Comparison of ENCODE assay signal across 7 mouse cellular contexts in the genomic region with DNA sequence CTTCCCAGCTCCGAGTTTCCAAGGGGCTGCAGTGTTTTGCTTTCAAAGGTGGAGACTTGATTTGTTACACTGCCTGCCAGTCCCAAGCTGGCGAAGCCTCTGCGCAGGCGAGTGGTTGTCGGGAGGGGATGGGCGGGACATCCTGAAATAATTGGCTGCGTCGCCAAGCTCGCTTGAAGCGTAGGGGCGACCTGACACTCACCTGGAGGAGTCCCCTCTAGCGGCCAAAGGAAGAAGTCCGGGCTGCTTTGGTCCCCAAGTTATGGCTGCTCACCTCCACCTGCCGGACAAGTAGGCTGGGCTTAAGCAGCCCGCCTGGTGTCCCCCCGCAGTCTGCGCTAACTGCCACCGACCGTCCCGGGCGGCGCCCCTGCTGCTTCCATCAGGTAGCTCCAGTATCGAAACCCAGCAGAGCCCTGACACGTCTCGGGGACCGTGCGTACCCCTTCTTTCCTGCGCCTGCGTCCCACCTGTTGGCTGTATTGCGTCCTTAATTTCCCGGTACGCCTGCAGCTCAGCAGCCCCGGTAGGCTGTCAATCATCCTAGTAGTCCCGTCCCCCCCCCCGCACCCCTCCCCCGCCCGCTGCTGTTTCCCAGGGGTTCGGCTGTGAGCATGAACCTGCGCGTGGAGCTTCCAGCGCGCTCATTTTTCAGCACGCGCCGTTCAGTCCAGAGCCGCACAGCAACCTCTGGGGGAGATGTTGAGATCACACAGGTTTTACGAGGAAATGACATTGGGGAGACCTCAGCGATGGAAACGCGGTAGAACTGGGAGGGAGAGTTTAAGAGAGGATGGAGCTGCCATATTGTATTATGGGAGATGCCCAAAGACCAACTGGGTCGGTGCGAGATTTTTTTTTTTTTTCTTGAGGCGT. TPM values are rescaled to one million over a fixed set of nuclear protein-coding genes. Genes with fewer than 3 reads are reported as not detected.
A peak's percentile ranks its signal among the peaks of the same experiment; 100 is the strongest.
DNase-seq lines count a peak whose midpoint lies in the region; ATAC-seq and TF ChIP-seq lines count a peak whose summit lies in the region.

A gene (plus strand): TSS at position 270 of the 876 bp plus-strand sequence.
A gene (minus strand): TSS at position 518 of the 876 bp plus-strand sequence.

- WGBS in intestine, embryonic 16.5 days = under 1% methylated on average over 53 of the region's 53 CpGs
- under 1% methylated on average over 53 of the region's 53 CpGs for WGBS in midbrain, embryonic 11.5 days
- under 1% methylated on average over 53 of the region's 53 CpGs for WGBS in small intestine, adult 2 months

- peak; percentile 99 for ATAC-seq in intestine, embryonic 16.5 days
- peak; percentile 93 for ATAC-seq in midbrain, embryonic 11.5 days (ENCODE audit: low FRiP score)

- TF ChIP-seq CTCF in small intestine, adult 2 months (IDR thresholded peaks at IDR 0.05; ENCODE audit: extremely low read depth, insufficient read length, insufficient replicate concordance, low read depth, low read length) = peak; percentile 77

- H3K9ac ChIP-seq in intestine, embryonic 16.5 days (ENCODE audit: low read depth, low read length) = peak within 1 kb of the TSS; percentile 77
- H3K9ac ChIP-seq in midbrain, embryonic 11.5 days (ENCODE audit: low read length) = peak within 1 kb of the TSS; percentile 49

- H3K27me3 ChIP-seq in intestine, embryonic 16.5 days (replicated peaks; ENCODE audit: control insufficient read depth, insufficient read depth, low read length) = no peaks in the 10 kb centered on the region; the same call in 1 of the 2 replicates
- no peaks in the 10 kb centered on the region; the same call in 1 of the 2 replicates for H3K27me3 ChIP-seq in midbrain, embryonic 11.5 days (ENCODE audit: control insufficient read depth, insufficient read depth, low read length)
- no peaks in the 10 kb centered on the region for H3K27me3 ChIP-seq in small intestine, adult 2 months (ENCODE audit: control insufficient read depth, insufficient read depth, low read length)

- peak; percentile 88 for DNase-seq in adrenal gland, adult 8-10 months
- DNase-seq in embryo, embryonic 9.5 days (ENCODE audit: extremely low spot score) = peak; percentile 88
- DNase-seq in gastrocnemius, postnatal 4 days (ENCODE audit: low spot score in 2 of 2) = peak; percentile 43 to 79
- peak; percentile 84 to 86 for DNase-seq in left cerebral cortex, postnatal 36 days (ENCODE audit: low spot score in 2 of 2)
- peak; percentile 97 for DNase-seq in midbrain, embryonic 11.5 days (ENCODE audit: low spot score, missing footprints)

- intact Hi-C loops in left cerebral cortex, postnatal 36 days (cut with DNase I) = no loop called here

- H3K36me3 ChIP-seq in intestine, embryonic 16.5 days (ENCODE audit: control insufficient read depth, insufficient read depth, low read length) = 0 out of 2 replicates have a peak, but pooled peaks cover 5% of the 10 kb centered on the region
- H3K36me3 ChIP-seq in midbrain, embryonic 11.5 days (ENCODE audit: control insufficient read depth, insufficient read depth, low read length) = no peaks in the 10 kb centered on the region
- peaks cover 16% of the 10 kb centered on the region for H3K36me3 ChIP-seq in small intestine, adult 2 months (ENCODE audit: control insufficient read depth, insufficient read depth, low read length)

- no peaks in the 10 kb centered on the region for H3K9me3 ChIP-seq in intestine, embryonic 16.5 days (ENCODE audit: control insufficient read depth, low read length)
- H3K9me3 ChIP-seq in midbrain, embryonic 11.5 days (ENCODE audit: control insufficient read depth, low read length) = no peaks in the 10 kb centered on the region

- H3K4me1 ChIP-seq in intestine, embryonic 16.5 days (ENCODE audit: control insufficient read depth, insufficient read depth, low read length) = peaks cover 11% of the 10 kb centered on the region; the same call in 1 of the 2 replicates
- H3K4me1 ChIP-seq in midbrain, embryonic 11.5 days (ENCODE audit: control insufficient read depth, insufficient read depth, low read length) = peaks cover 13% of the 10 kb centered on the region; the same call in 1 of the 2 replicates
- H3K4me1 ChIP-seq in small intestine, adult 2 months (ENCODE audit: control insufficient read depth, insufficient read depth, insufficient read length, low read length) = peaks cover 8% of the 10 kb centered on the region

- H3K27ac ChIP-seq in intestine, embryonic 16.5 days (ENCODE audit: low read length) = peak within 1 kb of the TSS; percentile 85
- no peak within 1 kb of the TSS for H3K27ac ChIP-seq in midbrain, embryonic 11.5 days (ENCODE audit: low read depth, low read length)
- H3K27ac ChIP-seq in small intestine, adult 2 months (ENCODE audit: insufficient read depth, low read depth, low read length) = peak within 1 kb of the TSS; percentile 75

- peak within 1 kb of the TSS; percentile 81 for H3K4me3 ChIP-seq in intestine, embryonic 16.5 days (ENCODE audit: low read length)
- H3K4me3 ChIP-seq in midbrain, embryonic 11.5 days (ENCODE audit: low read depth, low read length) = peak within 1 kb of the TSS; percentile 71
- peak within 1 kb of the TSS; percentile 93 for H3K4me3 ChIP-seq in small intestine, adult 2 months (ENCODE audit: low read depth, low read length)

- H3K4me2 ChIP-seq in intestine, embryonic 16.5 days (ENCODE audit: low read depth, low read length) = peak within 1 kb of the TSS; percentile 86
- peak within 1 kb of the TSS; percentile 100 for H3K4me2 ChIP-seq in midbrain, embryonic 11.5 days

- TF ChIP-seq POLR2A in small intestine, adult 2 months (IDR thresholded peaks at IDR 0.05; ENCODE audit: low read depth, low read length) = peak; percentile 36; the same call in 1 of the 2 replicates

RNA-seq across cellular contexts. Expression of the first gene that starts in this region (rescaled TPM):
- total RNA-seq in adrenal gland, adult 8-10 months (2022) = 1 to 10 TPM in 2 of 4 experiments, under 1 TPM in 2; 0.84 to 1.8 (median 1.1) TPM
- total RNA-seq in gastrocnemius, postnatal 4 days (2021) = not detected
- polyA plus RNA-seq in intestine, embryonic 16.5 days (2015; fragmentation: Nextera tagmentation; extraction: Ambion mirVana) = 0.27 and 0.29 TPM in 2 replicates
- 1 to 10 TPM; 1.0 to 1.9 TPM for total RNA-seq in left cerebral cortex, postnatal 36 days (2021)
- 0.53 and 0.73 TPM in 2 replicates for polyA plus RNA-seq in midbrain, embryonic 11.5 days (2014; fragmentation: Nextera tagmentation; extraction: Ambion mirVana)
- polyA plus RNA-seq in small intestine, adult 2 months (2012; rRNA removed) = 0.06 and 0.29 TPM in 2 replicates

RNA-seq across cellular contexts. Expression of the second gene that starts in this region (rescaled TPM):
- total RNA-seq in adrenal gland, adult 8-10 months (2022) = 10 to 100 TPM; 22.1 to 31.0 (median 26.2) TPM
- 1 to 10 TPM; 5.5 to 6.5 TPM for total RNA-seq in gastrocnemius, postnatal 4 days (2021)
- 5.2 and 5.6 TPM in 2 replicates for polyA plus RNA-seq in intestine, embryonic 16.5 days (2015; fragmentation: Nextera tagmentation; extraction: Ambion mirVana)
- total RNA-seq in left cerebral cortex, postnatal 36 days (2021) = 100 to 1,000 TPM; 107 to 108 TPM
- 2.6 and 4.2 TPM in 2 replicates for polyA plus RNA-seq in midbrain, embryonic 11.5 days (2014; fragmentation: Nextera tagmentation; extraction: Ambion mirVana)
- 16.4 and 32.7 TPM in 2 replicates for polyA plus RNA-seq in small intestine, adult 2 months (2012; rRNA removed)
